Mouse (Mus musculus) thymus, postnatal 25 days (tissue): ENCODE data around the gene Rnf43.

Experiments
- DNase-seq: peaks from one replicate; pipeline ENCODE4 v3.0.0; 2022

Rnf43 gene

DNA sequence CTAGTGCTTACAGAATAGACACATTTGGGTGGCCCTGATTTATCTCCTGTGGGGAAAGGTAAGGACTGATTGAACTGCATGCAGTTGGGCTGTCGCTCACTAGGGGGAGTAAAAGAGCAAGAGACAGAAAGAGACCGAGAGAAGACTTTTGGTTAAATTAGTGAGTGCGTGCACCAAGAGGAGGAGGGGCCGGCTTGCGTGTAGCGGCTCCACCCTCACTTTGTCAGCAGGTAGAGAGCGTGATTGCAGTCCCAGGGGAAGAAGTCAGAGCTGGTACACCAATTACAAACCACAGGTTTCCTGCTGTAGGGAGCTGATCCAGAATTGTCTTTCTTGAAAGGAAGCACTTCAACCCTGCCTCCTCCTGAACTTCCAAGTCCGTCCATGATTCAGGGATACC is at the start of gene Rnf43:
Rnf43 (plus strand) TSS at position 316 of the 400 bp plus-strand sequence.
- peak; percentile 91 for DNase-seq

GRCm38 (mm10) chr11:87613972-87614371 is 48.5 kb upstream of the Rnf43 start:
- DNase-seq, result no peak

- DNase-seq, result no peak
Measured at GRCm38 (mm10) chr11:87615551-87615950, 47.0 kb upstream of the Rnf43 start.

GRCm38 (mm10) chr11:87615952-87616351 is 46.6 kb upstream of the Rnf43 start:
- no peak for DNase-seq

DNA sequence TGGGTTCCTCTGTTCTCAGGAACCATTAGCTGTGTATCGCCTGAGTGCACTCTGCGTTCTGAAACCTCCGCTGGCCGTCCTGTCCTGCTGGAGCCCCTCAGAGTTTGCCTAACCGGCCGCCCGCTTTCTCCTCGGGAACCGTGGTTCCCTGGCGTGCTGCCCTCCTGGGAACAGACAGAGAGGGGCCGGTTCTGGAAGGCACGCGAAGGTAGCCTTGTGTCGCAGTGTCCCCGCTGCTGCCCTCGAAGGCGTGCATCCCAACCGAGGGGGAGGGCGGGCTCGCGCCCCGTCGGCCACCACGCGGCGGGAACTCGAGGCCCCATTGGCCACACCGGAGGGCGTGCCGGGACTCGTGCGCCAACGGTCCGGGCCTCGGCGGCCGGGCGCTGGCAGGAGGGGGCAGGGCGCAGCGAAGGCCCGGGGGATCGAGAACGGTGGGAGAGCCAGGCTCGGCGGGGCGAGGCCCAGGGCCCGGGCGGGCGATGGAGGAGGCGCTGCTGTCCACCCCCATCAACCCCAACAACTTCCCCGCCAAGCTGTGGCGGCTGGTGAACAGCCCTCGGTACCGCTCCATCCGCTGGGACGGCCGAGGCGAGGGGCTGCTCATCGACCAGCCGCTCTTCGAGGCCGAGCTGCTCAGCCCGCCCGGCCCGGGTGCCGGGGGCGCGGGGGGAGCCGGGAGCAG is 45.6 kb upstream of the Rnf43 start, which contains the start of gene Hsf5:
Hsf5 (plus strand) TSS at position 375 of the 685 bp plus-strand sequence.
- DNase-seq, result no peak

DNA sequence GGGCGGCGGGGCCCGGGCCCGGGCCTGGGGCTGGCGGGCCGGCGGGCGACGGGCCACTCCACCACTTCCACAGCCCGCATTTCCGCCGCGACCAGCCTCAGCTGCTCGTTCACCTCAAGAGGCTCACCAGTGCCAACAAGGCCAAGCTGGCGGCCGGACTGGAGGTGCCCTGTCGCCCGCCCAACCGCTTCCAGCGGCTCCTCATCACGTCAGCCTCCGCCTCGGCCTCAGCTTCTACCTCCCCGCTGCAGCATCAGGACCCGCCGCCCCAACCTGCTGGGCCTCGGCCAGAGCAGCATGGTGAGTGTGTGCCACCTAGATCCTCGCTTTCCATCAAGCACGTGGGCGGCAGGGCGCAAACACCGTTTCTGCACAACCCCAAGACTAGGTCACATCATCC is 44.9 kb upstream of the Rnf43 start:
- DNase-seq, result no peak

- DNase-seq, result no peak
Measured at GRCm38 (mm10) chr11:87623160-87623559, 39.4 kb upstream of the Rnf43 start.

- peak; percentile 35 for DNase-seq
Measured at GRCm38 (mm10) chr11:87629859-87630258, 32.7 kb upstream of the Rnf43 start.

DNA sequence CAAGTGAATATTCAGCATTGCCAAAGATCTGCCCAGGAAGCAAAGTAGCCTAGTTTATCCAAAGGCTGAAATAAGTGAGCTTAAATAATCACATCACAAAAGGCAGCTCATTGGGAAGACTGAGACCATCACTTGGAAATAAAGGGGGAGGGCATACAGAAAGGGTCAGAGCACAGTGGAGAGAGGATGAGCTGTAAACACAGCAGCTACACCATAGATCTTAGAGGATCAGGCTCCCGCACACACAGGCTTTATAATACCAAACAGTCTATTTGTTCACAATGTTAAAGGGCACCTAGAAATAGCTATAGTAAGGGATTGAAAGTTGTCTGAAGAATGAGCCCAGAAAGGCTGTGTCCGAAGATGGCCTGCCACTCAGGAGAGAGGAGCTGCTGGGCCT is 23.7 kb upstream of the Rnf43 start:
- no peak for DNase-seq

DNA sequence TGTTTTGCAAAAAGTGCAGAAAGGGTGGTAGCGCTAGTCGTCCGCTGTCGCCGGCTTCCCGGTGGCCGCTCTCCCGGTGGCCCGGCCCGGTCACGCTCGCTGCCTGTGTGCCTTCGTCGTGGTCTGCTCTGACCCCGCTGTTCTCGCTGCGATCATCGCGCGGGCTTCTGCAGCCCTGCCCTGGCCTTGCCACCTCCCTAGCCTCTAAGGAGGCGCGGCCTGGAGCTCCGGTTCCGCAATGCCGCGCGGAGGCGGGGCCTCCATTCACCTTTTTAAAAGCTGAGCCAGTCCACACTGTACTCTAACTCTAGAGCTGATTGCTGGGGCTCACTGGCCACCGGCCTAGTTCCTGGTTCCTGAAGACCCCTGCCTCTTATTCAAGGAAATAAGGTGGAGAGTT is 23.3 kb upstream of the Rnf43 start:
- peak; percentile 10 for DNase-seq

- no peak for DNase-seq
Measured at GRCm38 (mm10) chr11:87642865-87643264, 19.7 kb upstream of the Rnf43 start.

DNA sequence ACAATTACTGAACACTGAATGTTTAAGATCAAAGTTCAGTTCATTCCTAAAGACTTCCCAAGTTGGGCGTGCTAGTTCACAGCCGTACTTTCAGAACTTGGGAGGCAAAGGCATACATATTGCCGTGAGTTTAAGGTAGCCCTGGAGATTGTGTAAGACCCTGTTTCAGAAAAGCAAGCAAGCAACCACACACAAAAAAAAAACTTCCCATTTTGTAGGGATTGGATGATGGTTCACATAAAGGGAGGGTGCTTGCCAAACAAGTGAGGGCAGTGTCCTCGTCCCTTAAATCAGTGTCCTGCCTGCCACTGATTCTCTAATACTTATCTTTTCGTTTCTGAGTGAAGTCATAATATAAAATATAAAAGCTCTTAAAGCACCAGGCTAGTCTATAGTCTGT is 7.8 kb upstream of the Rnf43 start:
- DNase-seq, result no peak

- DNase-seq, result no peak
Measured at GRCm38 (mm10) chr11:87659216-87659615, 3.3 kb upstream of the Rnf43 start.

- no peak for DNase-seq
Measured at GRCm38 (mm10) chr11:87662822-87663221, 300 bp downstream of the Rnf43 start.

DNA sequence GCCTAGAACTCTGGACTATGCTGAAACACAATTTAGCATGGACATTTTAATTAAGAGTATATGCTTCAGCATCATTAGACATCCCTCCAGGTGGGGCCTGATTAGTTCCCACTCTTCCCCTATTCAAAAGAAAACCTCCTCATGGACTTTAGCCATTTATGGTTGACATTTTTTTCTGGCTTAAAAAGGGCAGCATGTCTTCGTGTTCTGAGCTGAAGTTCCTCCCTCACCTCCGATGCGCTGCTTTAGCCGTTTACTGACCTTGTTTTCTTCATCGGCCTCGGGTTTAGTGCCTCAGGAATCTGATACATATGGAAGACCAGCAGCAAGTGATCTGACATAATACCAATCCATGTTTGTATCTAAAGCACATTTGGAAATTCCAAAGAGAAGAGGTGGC is 1.4 kb downstream of the Rnf43 start:
- DNase-seq, result no peak

DNA sequence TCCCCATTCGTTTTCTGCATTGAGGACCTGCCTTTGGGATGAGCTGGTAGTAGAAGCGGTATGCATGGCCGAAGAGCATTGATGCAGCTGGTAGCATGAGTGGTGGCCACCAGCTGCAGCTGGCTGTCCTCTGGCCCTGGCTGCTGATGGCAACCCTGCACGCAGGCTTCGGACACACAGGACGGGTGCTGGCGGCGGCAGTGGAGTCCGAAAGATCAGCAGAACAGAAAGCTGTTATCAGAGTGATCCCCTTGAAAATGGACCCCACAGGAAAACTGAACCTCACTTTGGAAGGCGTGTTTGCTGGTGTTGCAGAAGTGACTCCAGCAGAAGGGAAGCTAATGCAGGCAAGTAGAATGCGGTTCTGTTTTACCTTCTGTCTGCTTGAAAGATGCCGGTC is 2.0 kb downstream of the Rnf43 start:
- no peak for DNase-seq

GRCm38 (mm10) chr11:87665224-87665623 is 2.7 kb downstream of the Rnf43 start:
- no peak for DNase-seq

- DNase-seq, result no peak
Measured at GRCm38 (mm10) chr11:87665658-87666057, 3.1 kb downstream of the Rnf43 start.

DNA sequence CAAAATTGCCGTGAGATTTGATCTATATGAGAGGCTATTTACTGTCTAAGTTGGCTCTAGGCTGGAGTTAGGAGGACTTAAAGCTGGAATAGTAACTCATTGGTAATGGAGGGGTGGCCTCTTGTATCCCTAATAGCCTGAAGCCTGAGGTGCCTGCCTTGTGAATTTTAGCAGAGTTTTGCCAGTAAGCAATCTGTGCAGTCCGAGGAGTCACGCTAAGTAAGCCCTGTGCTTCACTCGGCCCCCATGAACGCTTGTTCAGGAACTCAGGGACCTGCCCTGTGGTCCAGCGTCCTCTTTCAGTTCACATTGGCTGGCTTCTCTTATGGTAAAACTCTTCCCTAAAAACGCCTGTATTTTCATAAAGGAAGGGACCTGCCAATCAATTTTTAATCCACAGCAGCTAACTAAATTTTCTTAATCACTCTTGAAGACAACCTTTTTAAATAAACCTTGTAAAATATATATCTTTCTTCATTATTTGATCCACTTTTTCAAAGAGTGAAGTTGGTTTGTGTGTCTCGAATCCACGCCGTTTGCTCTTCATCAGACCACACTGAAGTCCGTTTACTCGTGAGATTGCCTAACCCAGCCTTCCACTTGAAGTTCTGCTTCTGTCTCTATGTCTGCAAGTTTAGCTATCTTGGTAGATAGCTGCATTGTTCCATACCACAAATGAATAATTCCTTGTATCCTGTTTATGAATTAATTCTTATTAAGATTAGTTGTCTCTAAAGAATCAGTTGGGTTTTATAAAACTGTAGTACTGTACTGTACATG is 3.9 kb downstream of the Rnf43 start:
- no peak for DNase-seq

- DNase-seq, result no peak
Measured at GRCm38 (mm10) chr11:87667107-87668090, 4.9 kb downstream of the Rnf43 start.

DNA sequence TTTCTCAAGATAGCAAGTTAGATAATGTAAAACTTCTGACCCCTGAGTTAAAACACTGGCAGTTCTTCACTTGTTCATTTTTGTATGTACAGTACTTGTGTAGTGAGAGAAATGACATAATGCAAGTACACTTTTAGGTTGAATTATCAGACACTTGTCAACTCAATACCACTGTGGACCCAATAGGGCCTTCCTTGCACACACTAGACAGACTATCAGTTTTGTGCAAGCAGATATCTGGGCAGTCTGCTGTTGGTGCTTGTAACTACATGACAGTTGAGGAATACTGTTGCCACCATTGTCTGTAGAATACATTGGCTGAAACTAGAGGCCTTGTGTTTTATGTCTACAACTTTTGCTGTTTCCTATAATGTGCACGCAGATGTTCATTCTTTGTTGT is 10.8 kb downstream of the Rnf43 start:
- DNase-seq, result no peak

DNA sequence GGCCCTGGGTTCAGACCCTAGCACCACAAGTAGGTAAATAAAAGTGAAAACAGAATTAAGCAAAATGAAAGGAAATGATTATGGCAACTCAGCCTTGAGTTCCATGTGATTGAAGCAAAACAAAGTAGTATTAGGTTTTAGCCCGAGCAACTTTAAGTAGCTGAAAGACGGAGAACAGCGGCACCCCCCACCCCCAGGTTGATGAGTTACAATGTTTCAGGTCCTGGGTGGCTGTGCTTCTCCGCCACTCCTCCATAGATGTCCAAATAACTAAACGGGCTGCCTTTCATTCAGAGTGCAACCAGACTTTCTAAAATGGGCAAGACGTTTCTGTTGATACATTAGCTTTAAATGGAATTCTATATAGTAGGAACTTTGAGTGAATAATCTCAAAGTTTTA is 13.1 kb downstream of the Rnf43 start:
- no peak for DNase-seq

DNA sequence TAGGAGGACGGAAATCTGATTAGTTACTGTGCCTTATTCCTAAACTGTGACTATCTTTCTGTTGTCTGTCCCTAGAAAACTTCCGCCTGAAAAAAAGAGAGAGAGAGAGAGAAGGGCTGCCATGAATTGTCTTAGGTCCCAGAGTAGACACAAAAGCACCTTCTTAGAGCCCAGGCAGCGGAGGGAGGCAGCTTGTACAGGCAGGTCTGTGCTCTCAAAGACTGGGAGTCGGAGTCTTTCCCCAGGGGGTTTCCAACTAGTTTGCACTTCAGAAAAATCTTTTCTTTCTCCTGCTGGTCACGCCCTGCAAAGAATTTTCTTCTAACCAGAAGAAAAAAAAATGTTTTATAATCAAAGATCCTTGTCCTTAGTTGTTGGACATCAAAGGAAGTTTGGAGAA is 15.2 kb downstream of the Rnf43 start:
- no peak for DNase-seq
